Mouse (Mus musculus): ENCODE data around the gene Sh3bp4.

Gene Sh3bp4

GRCm38 (mm10) chr1:89070871-89071361 lies 701 bp downstream of the Sh3bp4 start:
- DNase-seq (ENCODE audit: low read depth, low spot score): peak; percentile 53

GRCm38 (mm10) chr1:89071371-89072142 lies 1.3 kb downstream of the Sh3bp4 start:
- no peak for DNase-seq (ENCODE audit: low read depth, low spot score)

GRCm38 (mm10) chr1:89072143-89072990 lies 2.2 kb downstream of the Sh3bp4 start:
- no peak for DNase-seq (ENCODE audit: low read depth, low spot score)

- DNase-seq (ENCODE audit: low read depth, low spot score): no peak
These were observed 3.2 kb downstream of the Sh3bp4 start for GRCm38 (mm10) chr1:89073291-89073846.

GRCm38 (mm10) chr1:89074678-89075077 lies 4.5 kb downstream of the Sh3bp4 start:
- no peak for DNase-seq (ENCODE audit: low read depth, low spot score)

- no peak for DNase-seq (ENCODE audit: low read depth, low spot score)
These were observed 4.9 kb downstream of the Sh3bp4 start for GRCm38 (mm10) chr1:89075120-89075519.

GRCm38 (mm10) chr1:89076777-89077176 lies 6.6 kb downstream of the Sh3bp4 start:
- DNase-seq (ENCODE audit: low read depth, low spot score): no peak

GRCm38 (mm10) chr1:89078240-89078639 lies 8.0 kb downstream of the Sh3bp4 start:
- no peak for DNase-seq (ENCODE audit: low read depth, low spot score)

GRCm38 (mm10) chr1:89078730-89079129 lies 8.5 kb downstream of the Sh3bp4 start:
- peak; percentile 76 for DNase-seq (ENCODE audit: low read depth, low spot score)

- DNase-seq (ENCODE audit: low read depth, low spot score): no peak
These were observed 9.0 kb downstream of the Sh3bp4 start for GRCm38 (mm10) chr1:89079239-89079638.

- DNase-seq (ENCODE audit: low read depth, low spot score): no peak
These were observed 10.2 kb downstream of the Sh3bp4 start for GRCm38 (mm10) chr1:89080371-89080770.

GRCm38 (mm10) chr1:89080795-89081194 lies 10.6 kb downstream of the Sh3bp4 start:
- DNase-seq (ENCODE audit: low read depth, low spot score): peak; percentile 87

- DNase-seq (ENCODE audit: low read depth, low spot score): no peak
These were observed 11.2 kb downstream of the Sh3bp4 start for GRCm38 (mm10) chr1:89081371-89081770.

- no peak for DNase-seq (ENCODE audit: low read depth, low spot score)
These were observed 12.1 kb downstream of the Sh3bp4 start for GRCm38 (mm10) chr1:89082171-89082882.

- no peak for DNase-seq (ENCODE audit: low read depth, low spot score)
These were observed 16.4 kb downstream of the Sh3bp4 start for GRCm38 (mm10) chr1:89086575-89087153.

GRCm38 (mm10) chr1:89088144-89088543 lies 17.9 kb downstream of the Sh3bp4 start:
- no peak for DNase-seq (ENCODE audit: low read depth, low spot score)

- DNase-seq (ENCODE audit: low read depth, low spot score): no peak
These were observed 18.6 kb downstream of the Sh3bp4 start for GRCm38 (mm10) chr1:89088748-89089288.

GRCm38 (mm10) chr1:89089821-89090600 lies 19.8 kb downstream of the Sh3bp4 start:
- DNase-seq (ENCODE audit: low read depth, low spot score): no peak

- DNase-seq (ENCODE audit: low read depth, low spot score): no peak
These were observed 20.5 kb downstream of the Sh3bp4 start for GRCm38 (mm10) chr1:89090676-89091075.

GRCm38 (mm10) chr1:89092019-89092418 lies 21.8 kb downstream of the Sh3bp4 start:
- DNase-seq (ENCODE audit: low read depth, low spot score): no peak

Data from 3T3-L1 (cell line).